Mouse (Mus musculus) heart, embryonic 13.5 days (tissue): ENCODE results near the gene Ttc29. TPM values are rescaled to one million over a fixed set of nuclear protein-coding genes. Genes with fewer than 3 reads are reported as not detected.

Experiments used
- ATAC-seq: fragments of 200-750 bp; cut with Nextera tagmentation; 2 replicates; pipeline ENCODE4 v1.8.0; 2017; ENCODE audit warnings: moderate TSS enrichment; ENCODE audit not compliant: insufficient number of reproducible peaks, low FRiP score, low TSS enrichment; ENCODE audit errors: extremely low read depth
- H3K27ac ChIP-seq: fragments of 300-500 bp; sonication (generic); replicated peaks from 2 replicates; pipeline ENCODE4 v1.5.1; 2015; ENCODE audit warnings: moderate library complexity, mild to moderate bottlenecking, inconsistent platforms
- H3K27me3 ChIP-seq: fragments of 300-500 bp; sonication (generic); replicated peaks from 2 replicates; pipeline ENCODE4 v1.6.1; 2015; ENCODE audit warnings: mild to moderate bottlenecking, inconsistent platforms
- H3K36me3 ChIP-seq: fragments of 300-500 bp; sonication (generic); 2 replicates; pipeline ENCODE4 v1.6.1; 2015; ENCODE audit warnings: mild to moderate bottlenecking, inconsistent platforms
- H3K4me1 ChIP-seq: fragments of 300-500 bp; sonication (generic); 2 replicates; pipeline ENCODE4 v1.6.1; 2015; ENCODE audit warnings: inconsistent platforms
- H3K4me2 ChIP-seq: fragments of 300-500 bp; sonication (generic); 2 replicates; pipeline ENCODE4 v1.6.1; 2015; ENCODE audit warnings: inconsistent platforms, mild to moderate bottlenecking, moderate library complexity
- H3K4me3 ChIP-seq: fragments of 300-500 bp; sonication (generic); 2 replicates; pipeline ENCODE4 v1.5.1; 2015; ENCODE audit warnings: moderate library complexity, mild to moderate bottlenecking, inconsistent platforms
- H3K9ac ChIP-seq: fragments of 300-500 bp; sonication (generic); 2 replicates; pipeline ENCODE4 v1.6.1; 2015; ENCODE audit warnings: inconsistent platforms, mild to moderate bottlenecking, moderate library complexity
- H3K9me3 ChIP-seq: fragments of 300-500 bp; sonication (generic); 2 replicates; pipeline ENCODE4 v1.6.1; 2016; ENCODE audit warnings: inconsistent platforms
- WGBS: fragments of 180-500 bp; shearing (Covaris S2); methylation state at CpG from one replicate; pipeline ENCODE4 v1.1.7; 2015; ENCODE audit warnings: mixed read lengths; 5-methylcytosine and 5-hydroxymethylcytosine counted together
- polyA plus RNA-seq: library from polyadenylated mRNA; unstranded; fragments of >200 nt; fragmentation: Nextera tagmentation; extraction: Ambion mirVana; gene quantifications from 2 replicates; pipeline ENCODE4 v1.2.1, GENCODE M21; 2015

Gene Ttc29
- not detected in 2 replicates for polyA plus RNA-seq

DNA sequence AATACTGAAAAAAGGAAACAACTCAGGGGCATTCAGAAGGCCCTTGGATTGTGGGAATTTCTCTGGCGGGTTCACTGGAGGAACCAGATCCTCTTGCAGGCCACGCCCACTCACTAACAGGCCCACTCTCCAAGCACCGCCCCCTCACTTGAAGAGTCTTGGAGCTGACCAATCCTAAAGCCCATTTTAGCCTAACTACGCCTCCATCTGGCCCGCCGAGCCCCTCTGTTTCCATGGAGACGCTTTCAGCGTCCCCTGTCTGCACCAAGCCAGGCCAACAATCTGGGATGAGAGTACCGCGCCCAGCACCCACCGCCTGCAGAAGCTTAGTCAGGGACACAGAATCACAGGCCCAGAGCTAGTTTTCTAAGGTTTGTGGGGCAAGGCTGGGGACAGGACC, at the start of gene Ttc29:
TSS of gene Ttc29 (plus strand) at position 224 of the 400 bp plus-strand sequence.
- WGBS = 2% methylated on average over 11 of the region's 11 CpGs
- Histone ChIP-seq H3K9ac (no peak within 1 kb of the TSS), H3K27me3 (no peaks in the 10 kb centered on the region; the same call in 1 of the 2 replicates), H3K36me3 (no peaks in the 10 kb centered on the region), H3K4me1 (peaks cover 9% of the 10 kb centered on the region), H3K9me3 (no peaks in the 10 kb centered on the region), H3K4me2 (peak within 1 kb of the TSS; percentile 49), H3K4me3 (0 out of 2 replicates have a peak within 1 kb of the TSS, but pooled peaks have one; percentile 5), H3K27ac (no peak within 1 kb of the TSS)
- no peak for ATAC-seq

DNA sequence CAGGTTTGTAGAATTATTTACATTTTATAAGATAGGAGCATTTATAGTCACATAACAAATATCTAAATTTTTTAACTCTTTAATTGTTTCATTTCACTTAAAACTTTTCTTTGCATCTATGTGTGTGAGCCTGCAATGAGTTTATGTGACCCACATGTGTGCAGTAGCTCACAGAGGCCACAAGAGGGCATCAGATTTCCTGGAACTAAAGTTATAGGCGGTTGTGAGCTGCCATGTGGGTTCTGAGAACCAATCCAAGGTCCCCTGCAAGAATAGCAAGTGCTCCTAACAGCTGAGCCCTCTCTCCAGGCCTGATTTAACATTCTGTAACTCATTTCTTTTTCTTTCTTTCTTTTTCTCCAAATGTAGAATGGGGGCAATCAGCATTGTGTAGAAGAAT, 41.7 kb upstream of the Ttc29 start:
- Histone ChIP-seq H3K4me3 (no peak overlapping the region), H3K4me2 (no peak overlapping the region), H3K27ac (no peak overlapping the region), H3K9me3 (peaks cover 14% of the 10 kb centered on the region), H3K4me1 (no peaks in the 10 kb centered on the region), H3K36me3 (no peaks in the 10 kb centered on the region), H3K9ac (no peak overlapping the region), H3K27me3 (no peaks in the 10 kb centered on the region)
- 79% methylated on average over 1 of the region's 1 CpGs for WGBS
- ATAC-seq = no peak

DNA sequence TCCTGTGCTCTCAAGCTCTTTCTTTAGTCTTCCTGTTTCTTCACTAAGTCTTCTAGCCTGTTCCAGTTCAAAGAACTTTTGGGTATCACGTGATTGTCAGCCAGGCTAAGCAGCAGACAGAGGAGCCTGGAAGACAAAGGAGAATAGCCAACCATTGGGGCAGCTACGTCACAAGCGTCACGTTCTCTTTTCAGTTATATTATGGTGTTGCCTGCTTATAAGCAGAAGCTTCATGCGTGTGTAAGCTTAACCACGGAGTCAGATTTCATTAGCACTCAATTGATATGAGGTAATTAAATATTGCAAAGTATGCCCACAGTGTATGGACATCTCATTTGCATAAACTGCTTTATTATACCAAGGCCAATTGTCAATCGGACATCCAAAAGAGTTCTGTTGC, 30.4 kb upstream of the Ttc29 start:
- no peaks in the 10 kb centered on the region for H3K9me3 ChIP-seq
- H3K27ac ChIP-seq = no peak overlapping the region
- H3K36me3 ChIP-seq = no peaks in the 10 kb centered on the region
- H3K4me2 ChIP-seq = no peak overlapping the region
- no peak overlapping the region for H3K4me3 ChIP-seq
- no peaks in the 10 kb centered on the region for H3K4me1 ChIP-seq
- H3K27me3 ChIP-seq = no peaks in the 10 kb centered on the region
- ATAC-seq = no peak
- no peak overlapping the region for H3K9ac ChIP-seq
- 79% methylated on average over 7 of the region's 7 CpGs for WGBS

DNA sequence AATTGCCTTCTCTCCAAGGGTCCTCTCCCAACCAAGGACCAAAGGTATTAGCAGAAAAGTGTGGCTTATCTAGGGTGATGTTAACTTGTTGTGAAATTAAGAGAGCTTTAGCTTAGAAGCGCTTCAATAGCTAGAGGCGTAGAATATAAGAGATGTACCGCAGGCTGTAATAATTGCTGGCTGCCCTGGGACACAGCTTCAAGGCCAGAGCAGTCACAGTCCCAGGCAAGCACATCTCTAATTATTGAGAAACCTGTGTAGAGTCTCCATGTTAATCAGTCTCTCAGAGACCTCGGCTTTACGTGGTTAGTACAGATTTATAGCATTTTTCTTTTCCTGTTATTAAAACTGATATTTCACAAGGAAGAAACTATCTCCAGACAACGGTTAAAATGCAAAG, 29.7 kb upstream of the Ttc29 start:
- Histone ChIP-seq H3K4me3 (no peak overlapping the region), H3K9me3 (no peaks in the 10 kb centered on the region), H3K4me2 (no peak overlapping the region), H3K4me1 (no peaks in the 10 kb centered on the region), H3K27ac (no peak overlapping the region), H3K27me3 (no peaks in the 10 kb centered on the region), H3K36me3 (no peaks in the 10 kb centered on the region), H3K9ac (no peak overlapping the region)
- WGBS = 77% methylated on average over 6 of the region's 6 CpGs
- ATAC-seq = no peak

DNA sequence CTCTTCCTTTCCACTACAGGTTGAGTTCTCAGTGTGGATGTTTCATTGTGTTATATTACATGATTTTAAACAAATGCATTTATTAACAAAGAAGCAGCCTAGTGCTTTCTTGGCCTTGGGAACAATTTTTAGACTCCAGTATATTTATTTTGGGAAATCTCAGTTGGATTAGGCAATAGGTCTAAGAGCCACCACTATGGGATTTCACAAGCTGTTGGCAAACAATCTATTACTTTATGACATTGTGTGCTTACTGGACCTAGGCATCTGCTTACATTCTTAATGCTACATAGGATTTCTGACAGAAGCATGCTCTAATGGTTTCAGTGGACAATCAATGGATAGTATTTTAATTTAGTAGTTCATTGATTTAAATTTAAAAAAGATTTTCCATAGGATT, 26.0 kb upstream of the Ttc29 start:
- Histone ChIP-seq H3K27ac (no peak overlapping the region), H3K9me3 (no peaks in the 10 kb centered on the region), H3K9ac (no peak overlapping the region), H3K4me3 (no peak overlapping the region), H3K27me3 (no peaks in the 10 kb centered on the region), H3K36me3 (no peaks in the 10 kb centered on the region), H3K4me2 (no peak overlapping the region), H3K4me1 (no peaks in the 10 kb centered on the region)
- ATAC-seq = no peak

DNA sequence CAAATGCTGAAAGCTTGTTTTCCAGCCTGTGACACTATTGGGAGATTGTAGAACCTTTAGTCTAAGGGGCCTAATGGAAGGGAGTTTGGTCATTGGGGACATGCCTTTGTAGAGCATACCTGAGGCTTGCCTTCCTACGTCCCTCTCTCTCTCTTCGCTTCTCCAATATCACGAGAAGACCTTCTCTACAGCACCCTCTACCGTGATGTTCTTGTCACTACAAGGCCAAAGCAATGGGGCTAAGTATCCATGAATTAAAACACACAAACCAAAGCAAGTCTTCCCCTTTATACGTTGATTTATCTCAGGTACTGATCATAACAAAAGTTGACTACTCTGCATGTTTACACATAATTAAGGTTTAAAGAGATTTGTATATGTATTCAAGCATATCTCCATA, 8.9 kb upstream of the Ttc29 start:
- Histone ChIP-seq H3K4me1 (peaks cover 3% of the 10 kb centered on the region; the same call in 1 of the 2 replicates), H3K9me3 (no peaks in the 10 kb centered on the region), H3K27me3 (no peaks in the 10 kb centered on the region), H3K4me2 (no peak overlapping the region), H3K27ac (no peak overlapping the region), H3K4me3 (no peak overlapping the region), H3K9ac (no peak overlapping the region), H3K36me3 (no peaks in the 10 kb centered on the region)
- 30% methylated on average over 5 of the region's 5 CpGs for WGBS
- ATAC-seq = no peak

DNA sequence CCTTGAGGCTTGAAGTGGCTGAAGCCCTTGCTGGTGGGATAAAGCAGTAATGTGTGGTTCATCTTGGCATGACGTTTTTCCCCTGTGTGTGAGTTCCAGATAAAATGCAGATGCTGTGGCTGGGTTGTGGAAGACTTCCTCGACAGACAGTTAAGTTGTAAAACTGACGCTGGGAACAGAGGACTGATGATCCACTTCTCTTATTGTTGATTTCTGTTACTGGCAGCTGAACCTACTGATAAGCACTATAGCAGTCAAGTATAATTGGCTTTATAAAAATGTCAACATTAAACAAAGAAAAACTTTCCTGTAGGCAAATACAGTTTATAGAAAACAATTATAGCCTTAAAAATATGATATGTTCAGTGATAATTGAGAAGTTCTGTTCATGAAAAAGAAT, 2.7 kb upstream of the Ttc29 start:
- Histone ChIP-seq H3K27ac (no peak overlapping the region), H3K4me3 (no peak overlapping the region), H3K9me3 (no peaks in the 10 kb centered on the region), H3K4me1 (peaks cover 9% of the 10 kb centered on the region), H3K27me3 (no peaks in the 10 kb centered on the region; the same call in 1 of the 2 replicates), H3K36me3 (no peaks in the 10 kb centered on the region), H3K9ac (no peak overlapping the region), H3K4me2 (no peak overlapping the region)
- no peak for ATAC-seq
- 46% methylated on average over 3 of the region's 3 CpGs for WGBS

DNA sequence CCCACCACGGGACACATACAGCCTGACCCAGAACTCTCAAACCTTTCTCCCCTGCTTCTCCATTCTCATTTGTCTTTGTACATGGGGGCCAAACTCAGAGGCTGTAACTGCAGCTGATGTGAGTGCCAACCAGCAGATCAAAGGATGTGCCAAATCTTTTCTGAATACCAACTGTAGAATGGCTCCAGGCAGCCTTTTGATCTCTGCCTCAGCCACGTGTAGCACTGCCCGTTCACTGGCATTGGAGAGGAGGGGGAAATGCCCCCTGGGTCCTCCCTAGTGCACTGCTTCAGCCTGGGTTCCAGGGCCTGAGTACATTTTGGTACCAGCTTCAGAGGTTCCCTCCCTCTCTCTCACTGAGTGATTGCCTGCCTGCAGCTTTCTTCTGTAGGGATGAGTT, 1.5 kb downstream of the Ttc29 start:
- Histone ChIP-seq H3K4me1 (peaks cover 9% of the 10 kb centered on the region), H3K9ac (no peak overlapping the region), H3K4me2 (no peak overlapping the region), H3K27ac (no peak overlapping the region), H3K9me3 (no peaks in the 10 kb centered on the region), H3K27me3 (no peaks in the 10 kb centered on the region; the same call in 1 of the 2 replicates), H3K4me3 (no peak overlapping the region), H3K36me3 (no peaks in the 10 kb centered on the region)
- 57% methylated on average over 3 of the region's 3 CpGs for WGBS
- ATAC-seq = no peak

DNA sequence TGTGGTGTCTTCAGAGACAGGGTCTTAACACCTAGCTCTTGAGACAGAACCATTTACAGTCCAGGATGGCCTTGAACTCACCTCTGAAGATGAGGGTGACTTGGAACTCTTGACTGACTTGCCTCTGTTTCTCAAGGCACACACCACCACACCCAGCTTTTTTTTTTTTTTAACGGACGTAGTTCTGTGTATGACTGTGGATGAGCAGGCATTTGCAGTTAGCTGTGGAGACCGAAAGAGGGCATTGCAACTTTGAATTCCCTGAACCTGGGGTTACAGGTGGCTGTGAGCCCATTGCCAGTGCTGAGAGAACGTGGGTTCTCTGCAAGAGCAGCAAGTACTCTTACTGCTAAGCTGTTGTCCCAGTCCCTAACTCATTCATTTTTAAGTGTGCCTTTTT, 13.0 kb downstream of the Ttc29 start:
- no peaks in the 10 kb centered on the region for H3K36me3 ChIP-seq
- WGBS = 73% methylated on average over 4 of the region's 4 CpGs
- ATAC-seq = no peak
- H3K4me1 ChIP-seq = no peaks in the 10 kb centered on the region
- no peak overlapping the region for H3K4me3 ChIP-seq
- no peak overlapping the region for H3K9ac ChIP-seq
- no peaks in the 10 kb centered on the region for H3K27me3 ChIP-seq
- no peaks in the 10 kb centered on the region for H3K9me3 ChIP-seq
- H3K4me2 ChIP-seq = no peak overlapping the region
- H3K27ac ChIP-seq = no peak overlapping the region

DNA sequence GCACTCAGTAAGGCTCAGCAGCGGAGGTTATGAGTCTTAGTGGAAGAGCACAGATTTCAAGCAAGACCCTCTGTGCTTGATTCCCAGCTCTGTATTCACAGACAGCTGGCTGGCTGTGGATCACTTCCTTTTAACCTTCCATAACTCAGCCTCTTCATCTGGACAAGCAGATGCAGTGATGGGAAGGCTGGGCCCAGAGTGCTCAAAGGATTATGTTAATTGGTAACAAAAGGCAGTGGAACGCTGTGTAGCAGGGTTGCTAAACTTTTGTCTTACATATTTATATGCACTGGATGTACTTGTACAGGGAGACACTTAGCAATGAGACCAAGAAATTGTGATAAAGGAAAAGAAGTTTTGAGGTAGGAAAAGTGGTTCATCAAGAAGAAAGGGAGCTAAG, 17.6 kb downstream of the Ttc29 start:
- H3K9me3 ChIP-seq = no peaks in the 10 kb centered on the region
- no peaks in the 10 kb centered on the region for H3K36me3 ChIP-seq
- H3K4me1 ChIP-seq = no peaks in the 10 kb centered on the region
- no peak for ATAC-seq
- H3K4me2 ChIP-seq = no peak overlapping the region
- no peaks in the 10 kb centered on the region for H3K27me3 ChIP-seq
- H3K4me3 ChIP-seq = no peak overlapping the region
- no peak overlapping the region for H3K27ac ChIP-seq
- H3K9ac ChIP-seq = no peak overlapping the region
- 79% methylated on average over 2 of the region's 2 CpGs for WGBS

DNA sequence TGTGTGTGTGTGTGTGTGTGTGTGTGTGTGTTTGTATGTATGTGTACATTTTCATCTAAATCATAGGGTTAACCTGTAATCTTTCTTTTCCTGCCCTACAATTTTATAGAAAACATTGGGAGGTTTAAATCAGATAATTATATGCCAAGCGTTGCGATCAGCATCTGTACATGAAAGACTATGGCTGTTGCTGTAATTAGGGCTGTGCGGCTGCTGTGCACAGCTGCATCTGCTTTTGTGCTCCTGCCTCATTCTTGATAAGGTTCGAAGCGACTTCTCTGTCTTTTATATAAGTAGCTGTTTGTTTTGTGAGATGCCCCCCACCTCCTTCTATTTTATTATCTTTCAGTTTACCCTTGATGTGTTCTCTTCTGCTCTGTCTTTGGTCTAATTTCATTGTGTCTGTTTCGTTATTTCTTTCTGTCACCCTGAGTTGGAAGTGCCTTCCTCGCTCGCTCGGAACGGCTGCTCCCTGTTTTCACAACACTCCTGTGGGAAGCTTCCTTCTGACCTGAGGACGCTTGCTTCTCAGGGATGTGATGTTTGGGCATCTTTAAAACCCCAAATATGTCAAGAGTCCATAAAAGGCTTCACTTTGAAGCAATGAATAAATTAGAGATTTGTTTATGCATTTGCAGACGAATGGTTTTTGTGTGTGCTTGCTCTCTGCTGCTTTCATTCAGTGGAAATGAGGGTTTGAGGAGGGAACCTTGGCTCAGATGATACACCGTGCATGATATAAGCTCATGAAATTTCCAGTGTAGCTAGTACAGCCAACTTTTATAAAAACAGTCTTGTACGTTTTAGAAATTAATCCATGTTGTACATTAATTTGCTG, 20.0 kb downstream of the Ttc29 start:
- H3K27me3 ChIP-seq = no peaks in the 10 kb centered on the region
- no peak for ATAC-seq
- H3K4me3 ChIP-seq = no peak overlapping the region
- H3K27ac ChIP-seq = no peak overlapping the region
- no peaks in the 10 kb centered on the region for H3K4me1 ChIP-seq
- WGBS = 60% methylated on average over 14 of the region's 14 CpGs
- no peaks in the 10 kb centered on the region for H3K36me3 ChIP-seq
- no peak overlapping the region for H3K9ac ChIP-seq
- H3K4me2 ChIP-seq = no peak overlapping the region
- no peaks in the 10 kb centered on the region for H3K9me3 ChIP-seq

DNA sequence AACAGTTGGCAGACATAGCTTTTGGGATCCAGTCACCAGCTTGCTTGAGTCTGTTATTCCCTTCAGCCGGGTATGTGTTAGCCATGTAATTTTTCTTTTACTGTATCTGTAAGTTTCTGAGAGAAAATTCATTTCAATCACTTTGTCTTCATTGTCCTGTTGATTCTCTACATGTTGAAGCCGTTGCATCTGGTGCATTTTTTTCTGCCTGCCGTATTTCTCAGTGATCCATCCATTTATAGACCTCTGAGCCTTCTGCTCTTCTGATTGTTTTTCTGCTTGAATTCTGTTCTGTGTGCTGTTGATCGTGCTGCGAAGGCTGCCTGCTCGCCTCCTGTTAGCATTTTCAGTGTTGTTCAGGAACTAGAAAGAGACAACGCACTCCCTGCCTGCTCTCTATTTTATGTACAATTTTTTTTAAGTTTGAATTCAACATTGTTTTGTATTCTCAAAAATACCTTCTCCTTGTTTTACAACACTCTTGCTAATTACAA, 20.7 kb downstream of the Ttc29 start:
- no peaks in the 10 kb centered on the region for H3K36me3 ChIP-seq
- no peaks in the 10 kb centered on the region for H3K9me3 ChIP-seq
- no peak for ATAC-seq
- no peak overlapping the region for H3K27ac ChIP-seq
- WGBS = 71% methylated on average over 7 of the region's 7 CpGs
- no peaks in the 10 kb centered on the region for H3K4me1 ChIP-seq
- no peak overlapping the region for H3K4me3 ChIP-seq
- H3K4me2 ChIP-seq = no peak overlapping the region
- H3K27me3 ChIP-seq = no peaks in the 10 kb centered on the region
- no peak overlapping the region for H3K9ac ChIP-seq
